Mouse (Mus musculus): ENCODE data around the gene Tecta. TPM values are rescaled to one million over a fixed set of nuclear protein-coding genes. Genes with fewer than 3 reads are reported as not detected.

Gene Tecta
- polyA plus RNA-seq, 1 experiment from 2014 or later = 0.45 TPM

DNA sequence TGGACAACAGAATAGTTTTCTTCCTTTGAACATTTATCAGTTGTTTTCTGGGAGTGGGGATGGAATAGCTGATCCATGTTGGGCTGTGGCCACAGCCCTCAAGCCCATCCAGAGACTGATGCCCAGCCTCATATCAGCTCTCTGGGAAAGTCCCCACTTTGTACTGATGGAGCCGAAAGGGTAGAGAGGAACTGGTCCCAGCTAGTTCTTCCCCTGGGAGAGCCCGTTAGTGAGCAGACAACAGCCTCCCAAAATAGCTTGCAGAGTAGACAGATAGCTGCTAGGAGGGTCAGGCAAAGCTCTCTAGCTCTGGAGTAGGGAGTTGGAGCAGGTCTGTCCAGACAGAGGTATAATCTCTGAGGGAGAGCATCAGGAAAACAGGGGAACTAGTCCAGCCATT lies 3.6 kb downstream of the Tecta start:
- no peak for DNase-seq (ENCODE audit: low spot score, missing footprints)
- Histone ChIP-seq H3K36me3 (ENCODE audit: control insufficient read depth, insufficient read depth, low read length) (no peaks in the 10 kb centered on the region), H3K9ac (ENCODE audit: low read length) (no peak overlapping the region), H3K9me3 (ENCODE audit: control insufficient read depth, low read length) (no peaks in the 10 kb centered on the region), H3K4me2 (no peak overlapping the region), H3K4me1 (ENCODE audit: control insufficient read depth, insufficient read depth, low read length) (no peaks in the 10 kb centered on the region), H3K27me3 (ENCODE audit: control insufficient read depth, insufficient read depth, low read length) (no peaks in the 10 kb centered on the region; the same call in 1 of the 2 replicates), H3K4me3 (ENCODE audit: low read depth, low read length) (no peak overlapping the region), H3K27ac (ENCODE audit: low read depth, low read length) (no peak overlapping the region)
- 73% methylated on average over 2 of the region's 2 CpGs for WGBS
- no peak for ATAC-seq (ENCODE audit: low FRiP score)

DNA sequence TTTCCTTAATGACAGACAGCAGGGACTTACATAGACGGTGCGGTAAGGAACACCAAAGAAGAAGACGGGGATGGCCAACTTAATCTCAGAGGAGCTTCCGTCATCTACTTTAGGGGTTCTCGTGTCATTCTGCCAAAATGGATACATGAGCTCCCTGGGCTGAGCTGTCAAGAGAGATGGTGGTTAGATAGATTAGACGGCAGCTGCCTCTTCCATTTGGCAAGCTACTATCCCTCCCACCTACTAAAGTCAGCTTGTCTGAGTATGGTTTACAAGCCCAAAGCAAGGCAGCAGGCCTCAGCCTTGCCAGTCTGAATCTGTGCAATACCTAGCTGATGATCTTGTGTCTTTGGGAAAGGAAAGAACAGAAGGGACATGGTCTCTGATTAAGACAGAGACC lies 4.8 kb downstream of the Tecta start:
- H3K9ac ChIP-seq (ENCODE audit: low read length) = no peak overlapping the region
- 85% methylated on average over 6 of the region's 6 CpGs for WGBS
- DNase-seq (ENCODE audit: low spot score, missing footprints) (no peak), ATAC-seq (ENCODE audit: low FRiP score) (no peak)
- no peak overlapping the region for H3K4me2 ChIP-seq
- H3K27ac ChIP-seq (ENCODE audit: low read depth, low read length) = no peak overlapping the region
- no peaks in the 10 kb centered on the region for H3K4me1 ChIP-seq (ENCODE audit: control insufficient read depth, insufficient read depth, low read length)
- no peaks in the 10 kb centered on the region; the same call in 1 of the 2 replicates for H3K27me3 ChIP-seq (ENCODE audit: control insufficient read depth, insufficient read depth, low read length)
- H3K9me3 ChIP-seq (ENCODE audit: control insufficient read depth, low read length) = no peaks in the 10 kb centered on the region
- H3K36me3 ChIP-seq (ENCODE audit: control insufficient read depth, insufficient read depth, low read length) = no peaks in the 10 kb centered on the region
- no peak overlapping the region for H3K4me3 ChIP-seq (ENCODE audit: low read depth, low read length)

DNA sequence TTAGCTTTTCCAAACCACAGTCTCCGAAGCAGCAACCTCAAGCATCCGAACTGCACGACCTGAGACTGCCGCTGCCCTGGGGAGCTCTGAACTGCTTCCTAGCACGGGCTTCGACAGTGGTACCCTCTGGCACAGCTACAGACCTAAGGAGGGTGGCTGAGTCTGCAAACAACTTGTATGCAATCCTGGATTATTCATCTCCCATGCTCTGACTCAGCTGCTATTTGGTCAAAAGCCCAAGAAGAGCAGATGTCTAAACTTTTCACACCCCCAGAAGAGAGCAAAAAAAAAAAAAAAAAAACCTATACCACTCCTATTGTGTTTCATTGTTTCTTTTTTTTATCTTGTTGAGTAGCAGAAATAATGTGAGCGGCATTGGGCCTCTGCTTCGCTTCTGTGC lies 5.4 kb downstream of the Tecta start:
- no peaks in the 10 kb centered on the region for H3K36me3 ChIP-seq (ENCODE audit: control insufficient read depth, insufficient read depth, low read length)
- 83% methylated on average over 8 of the region's 8 CpGs for WGBS
- no peak overlapping the region for H3K9ac ChIP-seq (ENCODE audit: low read length)
- no peak for ATAC-seq (ENCODE audit: low FRiP score)
- no peaks in the 10 kb centered on the region for H3K4me1 ChIP-seq (ENCODE audit: control insufficient read depth, insufficient read depth, low read length)
- DNase-seq (ENCODE audit: low spot score, missing footprints) = peak; percentile 77
- no peak overlapping the region for H3K4me3 ChIP-seq (ENCODE audit: low read depth, low read length)
- no peak overlapping the region for H3K27ac ChIP-seq (ENCODE audit: low read depth, low read length)
- no peaks in the 10 kb centered on the region; the same call in 1 of the 2 replicates for H3K27me3 ChIP-seq (ENCODE audit: control insufficient read depth, insufficient read depth, low read length)
- H3K4me2 ChIP-seq = no peak overlapping the region
- H3K9me3 ChIP-seq (ENCODE audit: control insufficient read depth, low read length) = no peaks in the 10 kb centered on the region

DNA sequence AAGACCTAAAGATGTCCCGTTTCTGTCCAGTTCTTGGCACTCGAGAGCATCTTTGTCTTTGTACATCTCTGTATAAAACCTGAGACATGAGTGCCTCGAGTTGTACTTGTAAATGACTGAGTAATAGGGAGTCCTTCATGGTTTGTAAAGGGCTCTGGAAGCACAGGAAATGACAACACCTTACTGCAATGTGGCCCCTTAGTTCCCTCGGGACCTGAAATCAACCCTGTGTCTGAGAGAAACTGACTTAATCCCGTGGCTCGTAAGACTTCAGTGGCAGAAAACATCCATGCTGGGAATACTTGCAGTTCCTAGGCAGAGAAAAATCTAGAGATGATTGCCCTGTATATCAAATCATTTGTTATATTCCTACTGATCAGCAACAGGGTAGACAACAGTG lies 6.8 kb downstream of the Tecta start:
- Histone ChIP-seq H3K9ac (ENCODE audit: low read length) (no peak overlapping the region), H3K4me1 (ENCODE audit: control insufficient read depth, insufficient read depth, low read length) (no peaks in the 10 kb centered on the region), H3K27me3 (ENCODE audit: control insufficient read depth, insufficient read depth, low read length) (no peaks in the 10 kb centered on the region), H3K36me3 (ENCODE audit: control insufficient read depth, insufficient read depth, low read length) (no peaks in the 10 kb centered on the region), H3K27ac (ENCODE audit: low read depth, low read length) (no peak overlapping the region), H3K9me3 (ENCODE audit: control insufficient read depth, low read length) (no peaks in the 10 kb centered on the region), H3K4me3 (ENCODE audit: low read depth, low read length) (no peak overlapping the region), H3K4me2 (no peak overlapping the region)
- 78% methylated on average over 6 of the region's 6 CpGs for WGBS
- ATAC-seq (ENCODE audit: low FRiP score) (no peak), DNase-seq (ENCODE audit: low spot score, missing footprints) (no peak)

DNA sequence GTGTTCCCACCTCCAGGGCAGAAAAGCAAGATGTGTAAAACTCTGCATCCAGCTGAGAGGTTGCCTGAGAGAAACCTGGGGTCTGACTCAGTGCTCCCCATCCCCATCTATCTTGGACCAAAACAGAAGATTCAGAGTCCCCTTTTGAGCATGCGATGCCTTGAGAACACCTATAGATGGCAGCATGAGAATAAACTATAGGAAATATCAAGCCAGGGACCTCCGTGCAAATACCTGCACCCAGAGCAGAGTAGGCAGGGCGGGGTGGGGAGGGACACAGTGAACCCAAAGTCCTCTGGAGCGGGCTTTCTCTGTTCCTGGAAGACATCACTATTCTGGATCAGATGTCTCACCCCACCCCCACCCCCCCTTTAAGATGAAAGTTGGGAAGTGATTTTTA lies 11.2 kb downstream of the Tecta start:
- no peak overlapping the region for H3K9ac ChIP-seq (ENCODE audit: low read length)
- DNase-seq (ENCODE audit: low spot score, missing footprints) = no peak
- 56% methylated on average over 4 of the region's 4 CpGs for WGBS

DNA sequence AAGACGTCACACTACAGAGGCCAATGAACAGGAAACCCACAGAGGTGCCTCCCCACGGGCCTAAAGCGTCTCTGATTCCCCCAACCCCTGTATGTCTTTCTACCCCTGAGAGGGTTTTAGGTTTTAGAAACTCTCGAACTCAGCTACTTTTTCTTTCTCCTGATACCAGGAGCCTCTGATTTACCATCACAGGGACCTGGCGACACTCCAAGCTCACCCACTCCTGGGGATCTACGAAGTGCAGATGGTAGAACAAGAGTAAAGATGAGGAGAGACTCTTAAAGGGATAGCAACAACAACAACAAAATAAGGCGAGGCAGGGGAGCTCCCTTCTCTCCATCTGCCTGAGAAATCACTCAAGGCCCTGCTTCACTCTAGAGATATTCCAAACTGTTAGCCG lies 12.7 kb downstream of the Tecta start:
- WGBS = 79% methylated on average over 8 of the region's 8 CpGs
- Histone ChIP-seq H3K4me1 (ENCODE audit: control insufficient read depth, insufficient read depth, low read length) (no peaks in the 10 kb centered on the region), H3K27ac (ENCODE audit: low read depth, low read length) (no peak overlapping the region), H3K4me2 (no peak overlapping the region), H3K36me3 (ENCODE audit: control insufficient read depth, insufficient read depth, low read length) (no peaks in the 10 kb centered on the region), H3K4me3 (ENCODE audit: low read depth, low read length) (no peak overlapping the region), H3K27me3 (ENCODE audit: control insufficient read depth, insufficient read depth, low read length) (no peaks in the 10 kb centered on the region), H3K9ac (ENCODE audit: low read length) (no peak overlapping the region), H3K9me3 (ENCODE audit: control insufficient read depth, low read length) (no peaks in the 10 kb centered on the region)
- ATAC-seq (ENCODE audit: low FRiP score) = no peak
- DNase-seq (ENCODE audit: low spot score, missing footprints) = no peak

More for the DNA sequence above, 11.2 kb downstream of the Tecta start:
- ATAC-seq (ENCODE audit: low FRiP score) = no peak
- Histone ChIP-seq H3K36me3 (ENCODE audit: control insufficient read depth, insufficient read depth, low read length) (no peaks in the 10 kb centered on the region), H3K4me1 (ENCODE audit: control insufficient read depth, insufficient read depth, low read length) (no peaks in the 10 kb centered on the region), H3K4me3 (ENCODE audit: low read depth, low read length) (no peak overlapping the region), H3K9me3 (ENCODE audit: control insufficient read depth, low read length) (no peaks in the 10 kb centered on the region), H3K27me3 (ENCODE audit: control insufficient read depth, insufficient read depth, low read length) (no peaks in the 10 kb centered on the region), H3K27ac (ENCODE audit: low read depth, low read length) (no peak overlapping the region), H3K4me2 (no peak overlapping the region)

DNA sequence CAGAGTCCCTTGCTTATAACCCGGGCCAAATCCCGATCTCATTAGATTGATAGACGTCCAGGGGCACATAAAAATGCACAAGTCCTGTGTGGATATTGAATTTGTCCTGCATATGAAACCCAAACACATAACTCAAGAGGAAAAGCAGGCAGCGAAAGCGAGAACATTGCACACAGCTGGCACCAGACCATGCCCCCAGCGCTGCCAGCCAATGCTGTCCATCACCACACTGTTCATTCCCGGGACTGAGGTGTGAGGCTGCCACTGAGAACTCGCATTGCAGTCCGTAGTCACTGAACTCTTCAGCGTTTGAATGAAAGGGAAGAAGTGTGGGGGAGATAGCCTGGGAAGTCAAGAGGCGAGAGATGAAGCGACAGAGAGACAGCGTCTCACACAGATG lies 14.1 kb downstream of the Tecta start:
- no peak for ATAC-seq (ENCODE audit: low FRiP score)
- Histone ChIP-seq H3K9ac (ENCODE audit: low read length) (no peak overlapping the region), H3K27ac (ENCODE audit: low read depth, low read length) (no peak overlapping the region), H3K9me3 (ENCODE audit: control insufficient read depth, low read length) (no peaks in the 10 kb centered on the region), H3K27me3 (ENCODE audit: control insufficient read depth, insufficient read depth, low read length) (no peaks in the 10 kb centered on the region), H3K4me1 (ENCODE audit: control insufficient read depth, insufficient read depth, low read length) (no peaks in the 10 kb centered on the region), H3K4me3 (ENCODE audit: low read depth, low read length) (no peak overlapping the region), H3K36me3 (ENCODE audit: control insufficient read depth, insufficient read depth, low read length) (no peaks in the 10 kb centered on the region), H3K4me2 (no peak overlapping the region)
- WGBS = 87% methylated on average over 13 of the region's 13 CpGs
- DNase-seq (ENCODE audit: low spot score, missing footprints) = no peak

DNA sequence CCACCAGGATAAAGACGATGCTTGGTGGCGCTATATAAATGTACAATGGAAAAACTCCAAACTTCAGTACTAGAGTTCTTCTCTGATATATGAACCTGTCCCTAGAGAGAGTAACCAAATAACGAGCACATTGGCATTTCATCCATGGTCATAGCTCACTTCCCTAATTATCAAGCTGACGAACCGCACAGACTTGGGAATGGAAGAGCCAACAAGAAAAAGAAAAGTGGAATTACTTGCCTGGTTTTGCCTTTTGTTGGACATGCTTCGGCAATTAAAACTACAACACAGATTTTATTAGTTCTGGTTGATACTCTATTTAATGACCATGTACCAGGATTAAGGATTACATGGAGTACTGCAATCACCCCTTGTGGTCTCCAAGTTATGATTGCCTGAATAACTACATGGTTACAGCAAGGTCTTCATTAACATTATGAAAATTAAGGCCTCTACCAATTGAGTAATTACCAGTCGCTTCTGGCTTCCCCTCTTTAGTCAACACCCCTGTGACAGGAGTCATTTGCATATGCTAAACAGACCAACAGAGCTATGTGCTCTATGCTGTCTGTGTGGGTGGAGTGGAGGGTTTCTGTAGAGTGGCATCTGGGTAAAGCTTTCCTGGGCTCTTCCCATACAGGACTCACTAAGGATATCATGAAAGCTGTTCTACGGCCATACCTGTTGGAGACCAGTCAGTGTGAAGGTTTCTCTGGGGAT lies 16.9 kb downstream of the Tecta start:
- H3K9me3 ChIP-seq (ENCODE audit: control insufficient read depth, low read length) = no peaks in the 10 kb centered on the region
- no peak overlapping the region for H3K4me3 ChIP-seq (ENCODE audit: low read depth, low read length)
- H3K4me1 ChIP-seq (ENCODE audit: control insufficient read depth, insufficient read depth, low read length) = no peaks in the 10 kb centered on the region
- no peak overlapping the region for H3K4me2 ChIP-seq
- H3K9ac ChIP-seq (ENCODE audit: low read length) = no peak overlapping the region
- no peaks in the 10 kb centered on the region for H3K36me3 ChIP-seq (ENCODE audit: control insufficient read depth, insufficient read depth, low read length)
- ATAC-seq (ENCODE audit: low FRiP score) = no peak
- H3K27me3 ChIP-seq (ENCODE audit: control insufficient read depth, insufficient read depth, low read length) = no peaks in the 10 kb centered on the region
- 83% methylated on average over 8 of the region's 8 CpGs for WGBS
- DNase-seq (ENCODE audit: low spot score, missing footprints) = no peak
- no peak overlapping the region for H3K27ac ChIP-seq (ENCODE audit: low read depth, low read length)

DNA sequence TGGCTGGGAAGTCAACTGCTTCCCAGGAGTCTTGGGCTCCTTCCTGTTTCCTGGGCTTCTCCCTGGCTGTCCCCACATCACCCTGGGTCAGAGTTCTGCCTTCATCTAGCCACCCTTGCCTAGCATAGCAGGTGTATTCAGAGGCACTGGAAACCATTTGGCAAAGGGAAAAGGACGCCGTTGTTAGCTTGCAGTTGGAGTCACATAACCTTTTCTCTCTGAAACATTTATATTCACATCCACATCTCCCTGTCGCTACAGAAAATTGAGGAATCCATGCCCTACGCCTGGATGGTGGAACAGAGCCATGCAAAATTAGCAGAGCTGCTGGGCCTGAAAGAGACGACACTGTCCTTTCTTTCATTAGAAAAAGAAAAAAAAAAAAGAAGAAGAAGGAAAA lies 17.7 kb downstream of the Tecta start:
- no peaks in the 10 kb centered on the region for H3K4me1 ChIP-seq (ENCODE audit: control insufficient read depth, insufficient read depth, low read length)
- DNase-seq (ENCODE audit: low spot score, missing footprints) = no peak
- no peaks in the 10 kb centered on the region for H3K36me3 ChIP-seq (ENCODE audit: control insufficient read depth, insufficient read depth, low read length)
- H3K4me3 ChIP-seq (ENCODE audit: low read depth, low read length) = no peak overlapping the region
- H3K27me3 ChIP-seq (ENCODE audit: control insufficient read depth, insufficient read depth, low read length) = no peaks in the 10 kb centered on the region
- H3K9me3 ChIP-seq (ENCODE audit: control insufficient read depth, low read length) = no peaks in the 10 kb centered on the region
- ATAC-seq (ENCODE audit: low FRiP score) = no peak
- H3K27ac ChIP-seq (ENCODE audit: low read depth, low read length) = no peak overlapping the region
- 79% methylated on average over 5 of the region's 5 CpGs for WGBS
- H3K4me2 ChIP-seq = no peak overlapping the region
- no peak overlapping the region for H3K9ac ChIP-seq (ENCODE audit: low read length)

Measured in midbrain, embryonic 11.5 days (tissue).